Mouse (Mus musculus) olfactory bulb, adult 2 months (tissue): ENCODE measurements around the gene Setdb2. TPM values are rescaled to one million over a fixed set of nuclear protein-coding genes. Genes with fewer than 3 reads are reported as not detected.
A peak's percentile ranks its signal among the peaks of the same experiment; 100 is the strongest.

ENCODE experiments used
- H3K27ac ChIP-seq: fragments of 200-500 bp; 2 replicates; pipeline ENCODE4 v1.5.1; 2012; ENCODE audit warnings: low read depth, low read length; ENCODE audit not compliant: insufficient read depth
- H3K4me1 ChIP-seq: fragments of 200-500 bp; 2 replicates; pipeline ENCODE4 v1.6.1; 2012; ENCODE audit warnings: low read length; ENCODE audit not compliant: control insufficient read depth, insufficient read depth
- H3K4me3 ChIP-seq: fragments of 200-500 bp; 2 replicates; pipeline ENCODE4 v1.5.1; 2012; ENCODE audit warnings: mild to moderate bottlenecking, low read depth, low read length, moderate library complexity; ENCODE audit not compliant: insufficient read depth
- CTCF ChIP-seq: fragments of 200-500 bp; IDR thresholded peaks from 2 replicates; pipeline ENCODE4 v1.5.1; 2012; ENCODE audit warnings: low read depth, mild to moderate bottlenecking, low read length, moderate library complexity; ENCODE audit not compliant: insufficient read depth
- POLR2A ChIP-seq: fragments of 200-500 bp; IDR thresholded peaks from 2 replicates; pipeline ENCODE4 v1.6.1; 2012; ENCODE audit warnings: mild to moderate bottlenecking, low read depth, low read length, moderate library complexity; ENCODE audit not compliant: insufficient read depth
- WGBS: fragments of 180-500 bp; shearing (Covaris S2); methylation state at CpG from one replicate; pipeline ENCODE4 v1.1.7; 2018; 5-methylcytosine and 5-hydroxymethylcytosine counted together
- polyA plus RNA-seq: library from polyadenylated mRNA; stranded (reverse); fragments of >200 nt; gene quantifications from 2 replicates; pipeline ENCODE4 v1.2.4, GENCODE M21; 2012; ENCODE audit warnings: low replicate concordance; ENCODE audit not compliant: missing spikeins, insufficient read depth, insufficient read length

Gene Setdb2
- polyA plus RNA-seq: not detected in 2 replicates

- no peaks in the 10 kb centered on the region for H3K4me1 ChIP-seq
- peak within 1 kb of the TSS; percentile 94 for H3K4me3 ChIP-seq
- 0 out of 2 replicates have a peak within 1 kb of the TSS, but pooled peaks have one; percentile 43 for H3K27ac ChIP-seq
- under 1% methylated on average over 66 of the region's 66 CpGs for WGBS
- TF ChIP-seq POLR2A (peak; percentile 81), CTCF (no peak)
These were observed at the start of gene Setdb2, which contains the start of gene Cab39l for GRCm38 (mm10) chr14:59440558-59441471. Gene Setdb2 (minus strand): TSS chr14:59440884. Gene Cab39l (plus strand): TSS chr14:59440972.

GRCm38 (mm10) chr14:59485247-59485810 is 44.6 kb upstream of the Setdb2 start:
- H3K4me3 ChIP-seq: no peak overlapping the region
- 93% methylated on average over 4 of the region's 4 CpGs for WGBS
- no peak overlapping the region for H3K27ac ChIP-seq
- no peak for TF ChIP-seq CTCF
- TF ChIP-seq POLR2A: no peak
- no peaks in the 10 kb centered on the region for H3K4me1 ChIP-seq

DNA sequence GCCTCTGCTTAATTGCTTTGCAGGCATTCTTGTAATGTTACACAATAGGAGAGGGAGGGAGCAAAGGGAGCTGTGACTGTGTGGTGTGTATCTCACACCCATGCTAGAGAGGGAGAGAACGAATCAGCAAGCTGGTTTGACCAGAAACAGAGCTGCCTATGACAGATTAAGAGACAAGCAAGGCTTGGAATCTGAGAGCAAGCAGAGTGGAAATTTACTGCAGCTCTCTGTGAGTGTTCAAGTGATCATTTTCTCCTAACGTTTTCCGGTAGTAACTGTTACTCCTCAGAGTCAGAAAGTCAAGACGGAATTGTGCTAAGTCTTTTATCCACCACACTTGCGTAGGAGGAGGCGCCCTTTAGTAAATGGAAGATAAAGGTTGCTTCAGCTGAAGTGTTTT is 38.0 kb upstream of the Setdb2 start:
- H3K4me3 ChIP-seq: no peak overlapping the region
- H3K27ac ChIP-seq: peak overlapping the region; percentile 49; the same call in 1 of the 2 replicates
- H3K4me1 ChIP-seq: peaks cover 2% of the 10 kb centered on the region
- WGBS: 19% methylated on average over 6 of the region's 6 CpGs
- TF ChIP-seq CTCF: no peak
- no peak for TF ChIP-seq POLR2A

GRCm38 (mm10) chr14:59470781-59471180 is 30.1 kb upstream of the Setdb2 start:
- Histone ChIP-seq H3K4me1 (no peaks in the 10 kb centered on the region), H3K27ac (no peak overlapping the region), H3K4me3 (no peak overlapping the region)
- WGBS: 68% methylated on average over 1 of the region's 1 CpGs
- no peak for TF ChIP-seq POLR2A
- no peak for TF ChIP-seq CTCF

- H3K4me1 ChIP-seq: no peaks in the 10 kb centered on the region
- TF ChIP-seq POLR2A (no peak), CTCF (no peak)
- WGBS: 70% methylated on average over 1 of the region's 1 CpGs
- no peak overlapping the region for H3K27ac ChIP-seq
- no peak overlapping the region for H3K4me3 ChIP-seq
These were observed 27.1 kb upstream of the Setdb2 start for GRCm38 (mm10) chr14:59467798-59468197.

- Histone ChIP-seq H3K4me3 (no peak overlapping the region), H3K27ac (no peak overlapping the region), H3K4me1 (no peaks in the 10 kb centered on the region)
- TF ChIP-seq CTCF: no peak
- TF ChIP-seq POLR2A: no peak
- 96% methylated on average over 2 of the region's 2 CpGs for WGBS
These were observed 25.8 kb upstream of the Setdb2 start for GRCm38 (mm10) chr14:59466503-59466902.

- H3K4me1 ChIP-seq: no peaks in the 10 kb centered on the region
- H3K4me3 ChIP-seq: no peak overlapping the region
- no peak overlapping the region for H3K27ac ChIP-seq
- TF ChIP-seq POLR2A: no peak
- no peak for TF ChIP-seq CTCF
These were observed 7.3 kb upstream of the Setdb2 start for GRCm38 (mm10) chr14:59447981-59448380.

GRCm38 (mm10) chr14:59445421-59445820 is 4.7 kb upstream of the Setdb2 start:
- Histone ChIP-seq H3K4me3 (no peak overlapping the region), H3K27ac (no peak overlapping the region), H3K4me1 (no peaks in the 10 kb centered on the region)
- WGBS: 83% methylated on average over 1 of the region's 1 CpGs
- TF ChIP-seq CTCF: no peak
- no peak for TF ChIP-seq POLR2A

DNA sequence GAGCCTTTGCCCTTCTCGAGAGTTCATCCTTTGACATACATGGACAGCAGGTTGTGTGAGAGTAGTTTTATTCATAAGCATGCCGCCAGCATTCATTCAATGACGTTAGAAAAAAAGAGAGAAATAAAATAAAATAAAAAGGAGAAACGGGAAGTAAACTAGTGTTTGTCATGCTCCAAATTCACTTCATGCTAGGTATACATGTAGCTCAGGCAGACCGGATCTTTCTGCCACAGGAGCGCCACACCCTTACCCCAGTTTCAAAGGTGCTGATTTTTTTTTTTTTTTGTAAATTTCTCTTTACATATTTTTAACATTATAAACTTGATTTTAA is 755 bp upstream of the Setdb2 start:
- peak overlapping the region; percentile 94 for H3K4me3 ChIP-seq
- TF ChIP-seq POLR2A (no peak), CTCF (no peak)
- H3K4me1 ChIP-seq: no peaks in the 10 kb centered on the region
- H3K27ac ChIP-seq: 0 out of 2 replicates have a peak overlapping the region, but pooled peaks have one; percentile 43
- WGBS: 3% methylated on average over 6 of the region's 6 CpGs
